Mouse (Mus musculus): ENCODE measurements around the gene Fam47e.

DNA sequence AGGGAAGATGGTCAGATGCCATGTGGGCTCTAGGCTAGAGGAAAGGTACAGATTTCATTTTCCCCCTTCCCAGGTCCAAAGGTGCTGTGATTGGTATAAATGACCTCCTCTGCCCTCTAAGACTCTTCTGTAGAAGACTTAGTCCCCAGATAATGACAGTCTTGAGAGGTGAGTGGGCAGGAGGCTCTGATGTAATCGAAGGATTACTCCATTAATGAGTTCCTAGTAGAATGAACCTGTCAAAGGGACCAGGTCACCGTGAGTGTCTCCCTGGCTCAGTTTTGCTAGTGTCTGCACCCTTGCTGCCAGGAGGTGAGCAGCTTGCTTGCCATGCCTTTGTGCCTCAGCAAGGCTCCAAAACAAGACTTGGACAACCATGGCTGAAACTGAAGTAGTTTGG, 2.3 kb upstream of the Fam47e start:
- TF ChIP-seq CTCF (IDR thresholded peaks at IDR 0.05; ENCODE audit: low read depth) (no peak), EP300 (optimal IDR thresholded peaks at IDR 0.05) (no peak)

Data from stomach, postnatal 0 days (tissue).